Mouse (Mus musculus): ENCODE results near the gene Tomm5. TPM values are rescaled to one million over a fixed set of nuclear protein-coding genes. Genes with fewer than 3 reads are reported as not detected.

Tomm5 gene
- polyA plus RNA-seq, 1 experiment from 2014 or later, result 242 TPM

Other genes with a start within 250 kb of the Tomm5 start
- gene Grhpr, start 126.7 kb downstream of the Tomm5 start, polyA plus RNA-seq (2014; fragmentation: Nextera tagmentation; extraction: Ambion mirVana), result 48.0 and 55.8 TPM in 2 replicates
- gene Zbtb5, start 95.7 kb downstream of the Tomm5 start, polyA plus RNA-seq (2014; fragmentation: Nextera tagmentation; extraction: Ambion mirVana), result 25.4 and 25.6 TPM in 2 replicates
- 34.6 and 40.7 TPM in 2 replicates for gene Polr1e, start 89.5 kb downstream of the Tomm5 start, polyA plus RNA-seq (2014; fragmentation: Nextera tagmentation; extraction: Ambion mirVana)
- gene Fbxo10, start 23.5 kb downstream of the Tomm5 start, polyA plus RNA-seq (2014; fragmentation: Nextera tagmentation; extraction: Ambion mirVana), result 10.1 and 11.4 TPM in 2 replicates
- gene Frmpd1, start 76.8 kb upstream of the Tomm5 start, polyA plus RNA-seq (2014; fragmentation: Nextera tagmentation; extraction: Ambion mirVana), result 0.80 and 1.1 TPM in 2 replicates
- 18.3 and 22.8 TPM in 2 replicates for gene Trmt10b, start 189.0 kb upstream of the Tomm5 start, polyA plus RNA-seq (2014; fragmentation: Nextera tagmentation; extraction: Ambion mirVana)
- gene Dcaf10, start 234.0 kb upstream of the Tomm5 start, polyA plus RNA-seq (2014; fragmentation: Nextera tagmentation; extraction: Ambion mirVana), result 18.3 and 18.4 TPM in 2 replicates
- 71.9 and 78.8 TPM in 2 replicates for gene Exosc3, start 234.6 kb upstream of the Tomm5 start, polyA plus RNA-seq (2014; fragmentation: Nextera tagmentation; extraction: Ambion mirVana)